Mouse (Mus musculus) neural tube, embryonic 14.5 days (tissue): ENCODE results near the gene Ptpn20. TPM values are rescaled to one million over a fixed set of nuclear protein-coding genes. Genes with fewer than 3 reads are reported as not detected.

Experiments
- ATAC-seq: fragments of 200-750 bp; cut with Nextera tagmentation; 2 replicates; pipeline ENCODE4 v1.8.0; 2017; ENCODE audit warnings: low read depth, mild to moderate bottlenecking, moderate TSS enrichment, moderate library complexity
- H3K27ac ChIP-seq: fragments of 300-500 bp; sonication (generic); 2 replicates; pipeline ENCODE4 v1.5.1; 2014; ENCODE audit warnings: low read depth, mild to moderate bottlenecking, control low read depth, low read length, moderate library complexity, mixed read lengths
- H3K27me3 ChIP-seq: fragments of 300-500 bp; sonication (generic); 2 replicates; pipeline ENCODE4 v1.6.1; 2014; ENCODE audit warnings: low read length; ENCODE audit not compliant: control insufficient read depth, insufficient read depth
- H3K36me3 ChIP-seq: fragments of 300-500 bp; sonication (generic); 2 replicates; pipeline ENCODE4 v1.6.1; 2014; ENCODE audit warnings: low read length, mixed read lengths; ENCODE audit not compliant: control insufficient read depth, insufficient read depth
- H3K4me1 ChIP-seq: fragments of 300-500 bp; sonication (generic); 2 replicates; pipeline ENCODE4 v1.6.1; 2014; ENCODE audit warnings: low read length; ENCODE audit not compliant: control insufficient read depth, insufficient read depth
- H3K4me2 ChIP-seq: fragments of 300-500 bp; sonication (generic); 2 replicates; pipeline ENCODE4 v1.6.1; 2014; ENCODE audit warnings: mild to moderate bottlenecking, low read depth, low read length, control low read depth
- H3K4me3 ChIP-seq: fragments of 300-500 bp; sonication (generic); 2 replicates; pipeline ENCODE4 v1.5.1; 2014; ENCODE audit warnings: low read depth, low read length, control low read depth, mixed read lengths
- H3K9ac ChIP-seq: fragments of 300-500 bp; sonication (generic); replicated peaks from 2 replicates; pipeline ENCODE4 v1.6.1; 2014; ENCODE audit warnings: low read depth, mild to moderate bottlenecking, control low read depth, low read length, mixed read lengths
- H3K9me3 ChIP-seq: fragments of 300-500 bp; sonication (generic); 2 replicates; pipeline ENCODE4 v1.6.1; 2016; ENCODE audit warnings: low read length; ENCODE audit not compliant: control insufficient read depth
- WGBS: fragments of 180-500 bp; shearing (Covaris S2); extraction: QIAGEN DNeasy Blood & Tissue Kit; methylation state at CpG from one replicate; pipeline ENCODE4 v1.1.7; 2014; 5-methylcytosine and 5-hydroxymethylcytosine counted together
- polyA plus RNA-seq: library from polyadenylated mRNA; unstranded; fragments of >200 nt; fragmentation: Nextera tagmentation; extraction: Ambion mirVana; gene quantifications from 2 replicates; pipeline ENCODE4 v1.2.1, GENCODE M21; 2014

The Ptpn20 gene
- 0.20 and 0.45 TPM in 2 replicates for polyA plus RNA-seq

DNA sequence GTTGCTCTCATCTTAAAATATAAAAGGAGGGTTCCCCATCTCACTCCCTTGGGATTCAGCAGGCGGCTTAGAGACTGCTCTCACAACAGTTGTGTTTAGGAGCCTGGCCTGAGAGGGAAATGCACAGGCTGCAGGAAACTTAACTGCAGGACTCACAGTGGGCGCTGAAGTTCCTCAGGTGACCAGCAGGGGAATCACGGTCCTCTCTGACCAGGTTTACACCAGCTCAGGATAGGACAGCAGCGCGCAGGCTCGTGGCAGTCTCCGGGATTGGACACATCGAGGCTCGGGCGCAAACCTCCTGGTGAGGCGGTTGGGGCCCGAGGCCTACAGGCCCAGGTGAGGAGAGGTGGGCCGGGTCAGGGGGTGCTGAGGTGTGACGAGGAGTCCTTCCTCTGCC lies at the start of gene Ptpn20:
Gene Ptpn20 (plus strand): TSS at position 257 of the 400 bp plus-strand sequence.
- Histone ChIP-seq H3K4me2 (no peak within 1 kb of the TSS), H3K9ac (no peak within 1 kb of the TSS), H3K27me3 (no peaks in the 10 kb centered on the region), H3K36me3 (no peaks in the 10 kb centered on the region), H3K4me1 (no peaks in the 10 kb centered on the region), H3K9me3 (no peaks in the 10 kb centered on the region), H3K4me3 (no peak within 1 kb of the TSS), H3K27ac (no peak within 1 kb of the TSS)
- WGBS = 71% methylated on average over 14 of the region's 14 CpGs
- no peak for ATAC-seq

GRCm38 (mm10) chr14:33539559-33540167 lies 49.3 kb upstream of the Ptpn20 start:
- WGBS = 58% methylated on average over 7 of the region's 7 CpGs
- Histone ChIP-seq H3K4me2 (no peak overlapping the region), H3K9ac (no peak overlapping the region), H3K27me3 (no peaks in the 10 kb centered on the region), H3K27ac (no peak overlapping the region), H3K9me3 (no peaks in the 10 kb centered on the region), H3K36me3 (no peaks in the 10 kb centered on the region), H3K4me3 (no peak overlapping the region), H3K4me1 (no peaks in the 10 kb centered on the region)
- ATAC-seq = no peak

DNA sequence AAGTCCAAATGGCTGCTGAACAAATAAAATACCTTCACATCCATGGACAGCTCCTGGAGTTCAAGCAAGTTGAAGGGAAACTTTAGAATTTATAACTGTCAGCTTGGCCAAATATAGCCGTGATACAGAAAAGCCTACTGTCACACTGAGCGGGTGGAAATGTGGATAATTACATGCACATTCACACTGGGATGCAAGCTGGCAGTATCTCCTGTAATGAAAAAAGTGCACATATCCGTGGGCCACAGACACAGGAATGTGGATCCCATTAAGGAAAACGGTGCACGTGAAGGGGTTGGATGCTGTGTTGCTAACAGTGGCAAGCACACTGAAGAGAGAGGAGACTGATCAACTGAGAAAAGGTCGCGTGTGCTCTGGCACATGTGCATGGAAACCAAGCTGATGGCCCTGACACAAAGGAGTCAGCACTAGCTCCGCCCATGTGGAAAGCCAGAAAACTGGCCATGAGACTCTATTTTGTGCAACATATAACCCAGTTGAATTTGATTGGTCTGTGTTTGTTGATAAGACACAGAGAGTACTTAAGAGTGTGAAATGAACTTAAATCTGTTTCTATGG lies 43.4 kb upstream of the Ptpn20 start:
- no peak for ATAC-seq
- Histone ChIP-seq H3K4me2 (no peak overlapping the region), H3K4me1 (peaks cover 8% of the 10 kb centered on the region; the same call in 1 of the 2 replicates), H3K36me3 (no peaks in the 10 kb centered on the region), H3K27ac (no peak overlapping the region), H3K4me3 (no peak overlapping the region), H3K9me3 (no peaks in the 10 kb centered on the region), H3K27me3 (no peaks in the 10 kb centered on the region), H3K9ac (no peak overlapping the region)
- 80% methylated on average over 8 of the region's 8 CpGs for WGBS

GRCm38 (mm10) chr14:33548650-33549049 lies 40.4 kb upstream of the Ptpn20 start:
- Histone ChIP-seq H3K36me3 (no peaks in the 10 kb centered on the region), H3K9ac (no peak overlapping the region), H3K4me2 (no peak overlapping the region), H3K9me3 (no peaks in the 10 kb centered on the region), H3K4me1 (peaks cover 8% of the 10 kb centered on the region; the same call in 1 of the 2 replicates), H3K27ac (no peak overlapping the region), H3K27me3 (no peaks in the 10 kb centered on the region), H3K4me3 (no peak overlapping the region)
- 66% methylated on average over 3 of the region's 3 CpGs for WGBS
- no peak; the same call in 1 of the 2 replicates for ATAC-seq

- peak; percentile 86 for ATAC-seq
- no peak overlapping the region for H3K4me2 ChIP-seq
Measured at GRCm38 (mm10) chr14:33549856-33550255, 39.2 kb upstream of the Ptpn20 start.

DNA sequence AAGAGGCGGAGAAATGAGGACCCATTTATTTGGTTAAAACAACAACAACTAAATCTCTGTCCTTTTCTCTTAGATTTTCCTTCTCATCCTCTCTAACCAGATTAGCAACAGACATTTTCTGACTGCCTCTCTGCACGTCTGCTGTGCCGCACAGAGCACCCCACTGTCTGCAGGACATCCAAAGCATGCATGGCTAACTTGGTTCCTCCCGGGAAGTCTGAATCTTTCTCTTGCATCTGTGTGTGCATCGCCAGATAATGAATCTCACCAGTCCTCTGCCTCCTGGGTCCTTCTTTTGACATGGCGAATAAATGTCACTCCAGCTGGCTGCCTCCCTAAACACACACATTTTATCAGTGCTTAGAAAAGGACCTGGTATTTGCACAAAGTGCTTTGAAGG lies 18.3 kb upstream of the Ptpn20 start:
- Histone ChIP-seq H3K36me3 (no peaks in the 10 kb centered on the region), H3K9me3 (no peaks in the 10 kb centered on the region), H3K4me3 (no peak overlapping the region), H3K27me3 (no peaks in the 10 kb centered on the region), H3K4me2 (no peak overlapping the region), H3K27ac (no peak overlapping the region), H3K9ac (no peak overlapping the region), H3K4me1 (no peaks in the 10 kb centered on the region)
- 17% methylated on average over 6 of the region's 6 CpGs for WGBS
- no peak for ATAC-seq

More at GRCm38 (mm10) chr14:33549856-33550255, 39.2 kb upstream of the Ptpn20 start:
- Histone ChIP-seq H3K9ac (no peak overlapping the region), H3K4me1 (peaks cover 8% of the 10 kb centered on the region; the same call in 1 of the 2 replicates), H3K27ac (no peak overlapping the region; the same call in 1 of the 2 replicates), H3K4me3 (no peak overlapping the region), H3K27me3 (no peaks in the 10 kb centered on the region), H3K36me3 (no peaks in the 10 kb centered on the region), H3K9me3 (no peaks in the 10 kb centered on the region)
- 43% methylated on average over 6 of the region's 6 CpGs for WGBS

DNA sequence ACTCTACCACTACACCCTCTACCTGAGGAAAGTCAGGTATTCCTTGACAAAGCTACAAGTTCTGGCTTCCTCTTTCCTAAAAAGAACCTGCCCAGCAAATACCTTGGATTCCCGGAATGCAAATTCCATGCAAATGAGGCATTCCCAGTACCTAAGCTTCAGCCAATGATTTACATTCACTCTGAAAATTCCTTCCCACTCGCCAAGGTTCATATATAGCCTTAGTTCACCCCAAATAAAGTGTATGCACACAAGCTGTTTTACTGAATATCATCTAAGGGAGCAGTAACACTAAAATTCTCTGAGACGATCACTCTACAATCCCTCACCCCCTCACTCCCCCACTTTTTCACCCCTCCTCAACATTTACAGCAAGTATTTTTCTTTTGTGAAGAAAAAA lies 15.4 kb upstream of the Ptpn20 start:
- Histone ChIP-seq H3K27ac (no peak overlapping the region), H3K9ac (no peak overlapping the region), H3K27me3 (no peaks in the 10 kb centered on the region), H3K9me3 (no peaks in the 10 kb centered on the region), H3K4me3 (no peak overlapping the region), H3K36me3 (no peaks in the 10 kb centered on the region), H3K4me1 (no peaks in the 10 kb centered on the region), H3K4me2 (no peak overlapping the region)
- WGBS = 67% methylated on average over 3 of the region's 3 CpGs
- no peak for ATAC-seq

- ATAC-seq = peak; percentile 63
Measured at GRCm38 (mm10) chr14:33579771-33580484, 9.1 kb upstream of the Ptpn20 start.

More at GRCm38 (mm10) chr14:33579771-33580484, 9.1 kb upstream of the Ptpn20 start:
- 26% methylated on average over 7 of the region's 7 CpGs for WGBS
- Histone ChIP-seq H3K9me3 (no peaks in the 10 kb centered on the region), H3K4me3 (no peak overlapping the region), H3K9ac (no peak overlapping the region), H3K36me3 (no peaks in the 10 kb centered on the region), H3K27me3 (no peaks in the 10 kb centered on the region), H3K27ac (peak overlapping the region; percentile 58; the same call in 1 of the 2 replicates), H3K4me1 (no peaks in the 10 kb centered on the region), H3K4me2 (no peak overlapping the region)
